Mouse (Mus musculus) hematopoietic multipotent progenitor cell, adult 10-12 weeks (in vitro differentiated cells): Measurements from ENCODE around the gene Pde3b. TPM values are rescaled to one million over a fixed set of nuclear protein-coding genes. Genes with fewer than 3 reads are reported as not detected.

Source experiments
- polyA plus RNA-seq: library from polyadenylated mRNA; stranded (reverse); fragments of >175 nt; gene quantifications from 2 replicates; pipeline ENCODE4 v1.2.3, GENCODE M21; 2012; ENCODE audit warnings: low replicate concordance

Gene Pde3b
- 4.0 and 8.2 TPM in 2 replicates for polyA plus RNA-seq

GRCm38 (mm10) chr7:114414421-114415335, at the start of gene Pde3b:
Gene Pde3b (plus strand): TSS chr7:114415281.

GRCm38 (mm10) chr7:114562531-114563241, 147.6 kb downstream of the Pde3b start, which contains the start of gene Cyp2r1:
Gene Cyp2r1 (minus strand): TSS chr7:114562972.

Other genes with a start within 250 kb of the Pde3b start
- gene Copb1, start 160.6 kb upstream of the Pde3b start, polyA plus RNA-seq, result 6.8 and 20.6 TPM in 2 replicates
- 2.1 and 8.2 TPM in 2 replicates for gene Psma1, start 139.2 kb upstream of the Pde3b start, polyA plus RNA-seq
- gene Cyp2r1, start 147.7 kb downstream of the Pde3b start, polyA plus RNA-seq, result 4.7 and 11.9 TPM in 2 replicates
- not detected in 2 replicates for gene Calca, start 221.1 kb downstream of the Pde3b start, polyA plus RNA-seq